Mouse (Mus musculus) kidney, adult 18-20 months (tissue): ENCODE measurements at regions not wholly inside any gene's neighbourhood (a gene's known extent, or its start where the extent isn't known, plus 50 kb on each side); places are given as distances from the start of the nearest gene placed in this dataset.
"Not testable (repeated sequence)": the region's sequence is repeated elsewhere in the genome, so short reads cannot be mapped to it uniquely, and the experiment has no call there.

Experiments
- DNase-seq: peaks from one replicate; pipeline ENCODE4 v3.0.0; 2021

- DNase-seq, result no peak
Measured at GRCm38 (mm10) chr10:117473471-117473870, 93.7 kb upstream of the Cpsf6 start.

DNA sequence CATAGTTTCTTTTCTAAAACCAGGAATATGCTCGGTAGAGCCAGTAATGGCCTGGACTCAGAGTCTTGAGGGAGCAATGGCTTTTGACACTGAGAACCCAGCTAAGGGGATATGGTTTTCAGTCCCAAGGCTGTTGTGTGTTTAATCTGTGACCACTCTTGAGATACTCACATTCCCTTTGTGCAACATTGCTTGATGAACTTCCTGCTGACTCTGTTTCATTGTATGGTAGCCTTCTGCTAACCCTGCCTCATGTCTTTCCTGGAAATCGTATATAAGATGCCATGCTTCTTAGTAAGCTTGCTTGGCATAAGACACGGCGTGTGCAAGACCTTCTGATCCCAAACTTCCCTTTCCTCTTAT lies 92.7 kb upstream of the Cpsf6 start:
- DNase-seq, result no peak

DNA sequence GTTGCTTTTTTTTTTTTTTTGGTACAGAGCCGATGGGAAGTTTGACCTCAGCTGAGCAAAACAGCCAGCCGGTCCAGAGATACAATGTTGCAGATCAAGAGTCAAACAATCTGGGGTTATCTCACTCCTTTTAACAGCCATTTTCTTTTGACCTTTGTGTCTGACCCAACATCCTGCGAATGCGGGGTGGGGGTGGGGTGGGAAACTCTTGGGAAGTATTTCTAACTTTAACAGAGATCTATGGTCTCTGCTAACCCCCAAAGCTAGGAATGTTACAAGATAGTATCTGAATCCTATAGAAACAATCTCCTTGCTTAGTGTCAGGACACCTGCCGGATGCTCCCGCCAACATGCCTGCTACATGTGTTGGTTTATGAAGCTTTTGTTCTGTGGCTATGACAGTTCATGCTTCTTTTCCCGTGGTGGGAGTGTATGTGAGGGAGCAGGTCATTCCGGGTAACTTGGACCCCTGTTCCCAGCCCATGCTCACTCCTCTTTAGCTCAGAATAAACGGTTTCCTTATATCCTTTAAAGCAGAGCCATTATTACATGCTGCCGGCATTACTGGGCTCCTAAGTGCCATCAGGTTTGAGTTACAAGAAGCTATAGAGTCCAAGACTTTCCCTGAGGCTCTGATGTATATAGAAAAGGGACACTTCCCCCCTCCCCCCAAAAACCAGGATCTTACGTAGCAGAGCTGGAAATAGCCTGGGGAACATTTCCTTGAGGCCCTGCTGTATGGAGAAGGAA lies 92.2 kb upstream of the Cpsf6 start:
- DNase-seq, result no peak

- DNase-seq, result no peak
Measured at GRCm38 (mm10) chr10:117471036-117471817, 91.4 kb upstream of the Cpsf6 start.

DNA sequence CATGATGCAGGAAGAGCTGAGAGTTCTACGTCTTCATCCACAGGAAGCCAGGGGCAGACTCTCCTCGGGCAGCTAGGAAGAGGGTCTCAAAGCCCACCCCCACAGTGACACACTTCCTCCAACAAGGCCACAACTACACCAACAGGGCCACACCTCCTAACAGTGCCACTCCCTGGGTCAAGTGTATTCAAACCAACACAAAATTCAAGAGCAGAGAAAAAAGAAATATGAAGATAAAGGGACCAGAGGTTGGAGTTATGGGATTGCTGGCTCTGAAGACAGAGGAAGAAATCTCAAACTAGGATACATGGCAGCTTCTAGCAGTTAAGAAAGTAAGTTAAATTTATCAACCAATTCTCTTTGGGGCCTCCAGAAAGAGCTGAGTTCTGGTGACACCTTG lies 90.7 kb upstream of the Cpsf6 start:
- DNase-seq, result no peak

GRCm38 (mm10) chr10:117469573-117470090 lies 89.8 kb upstream of the Cpsf6 start:
- DNase-seq, result no peak

GRCm38 (mm10) chr10:117468931-117469572 lies 89.2 kb upstream of the Cpsf6 start:
- no peak for DNase-seq

DNA sequence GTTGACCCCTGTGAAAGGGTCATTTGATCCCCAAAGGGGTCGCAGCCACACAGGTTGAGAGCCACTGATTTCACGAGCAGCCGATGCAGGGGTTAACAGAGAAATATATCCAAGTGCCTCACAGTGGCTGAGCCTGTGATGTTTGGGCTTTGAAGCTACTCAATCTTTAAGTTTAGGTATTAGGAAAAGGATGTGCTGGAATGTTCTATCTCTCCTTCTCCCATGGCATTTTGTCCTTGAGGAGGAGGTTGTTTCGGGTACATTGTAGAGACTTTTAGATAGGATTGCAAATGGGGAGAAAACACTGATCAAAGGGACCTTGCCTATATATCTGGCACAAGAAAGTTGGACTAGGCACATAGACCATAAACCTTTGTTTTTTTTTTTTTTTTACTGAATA lies 88.6 kb upstream of the Cpsf6 start:
- no peak for DNase-seq

GRCm38 (mm10) chr10:117467161-117467560 lies 87.3 kb upstream of the Cpsf6 start:
- no peak for DNase-seq

DNA sequence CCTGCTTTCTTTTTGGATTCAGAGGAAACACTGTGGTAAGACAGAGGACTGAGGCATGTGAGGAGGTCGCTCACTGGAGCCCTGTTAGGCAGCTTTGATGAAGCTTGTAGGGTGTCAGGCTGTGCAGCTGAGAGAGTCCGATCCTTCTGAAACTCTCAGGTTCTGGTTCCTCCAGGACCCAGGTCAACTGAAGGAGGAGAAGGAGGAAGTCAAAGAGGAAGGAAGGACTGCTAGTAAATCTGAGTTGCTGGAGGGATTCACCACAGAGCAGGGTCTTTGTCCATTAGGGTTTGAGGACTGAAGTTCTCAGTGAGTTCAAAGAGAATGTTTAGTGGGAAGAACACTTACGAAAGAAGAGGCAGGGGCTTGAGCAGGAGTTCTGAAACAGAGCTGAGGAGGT lies 86.6 kb upstream of the Cpsf6 start:
- no peak for DNase-seq

DNA sequence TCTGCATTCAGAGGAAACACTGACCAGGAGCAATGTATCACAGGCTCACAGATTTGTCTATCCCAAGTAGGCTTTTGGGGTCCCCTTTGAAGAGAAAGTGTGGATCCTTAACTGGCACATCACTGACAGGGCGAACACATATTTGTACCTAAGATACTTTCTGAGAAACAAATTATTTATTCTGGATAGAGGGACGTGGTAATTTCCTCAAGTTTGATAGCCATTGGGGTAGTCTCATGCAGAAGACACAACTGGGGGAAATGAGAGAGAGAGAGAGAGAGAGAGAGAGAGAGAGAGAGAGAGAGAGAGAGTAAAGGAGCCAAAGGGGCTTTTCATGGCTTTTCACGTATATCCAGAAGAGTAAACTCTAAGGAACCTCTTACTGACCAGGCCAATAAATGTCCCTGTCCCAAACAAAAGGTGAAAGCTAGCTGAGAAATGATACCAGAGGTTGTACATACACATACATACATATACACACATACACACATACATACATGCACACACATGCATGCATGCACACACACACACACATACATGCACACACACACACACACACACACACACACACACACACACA lies 85.9 kb upstream of the Cpsf6 start:
- DNase-seq, result no peak

GRCm38 (mm10) chr10:117465058-117465660 lies 85.3 kb upstream of the Cpsf6 start:
- no peak for DNase-seq

GRCm38 (mm10) chr10:117464331-117464730 lies 84.5 kb upstream of the Cpsf6 start:
- DNase-seq, result not testable (repeated sequence)

DNA sequence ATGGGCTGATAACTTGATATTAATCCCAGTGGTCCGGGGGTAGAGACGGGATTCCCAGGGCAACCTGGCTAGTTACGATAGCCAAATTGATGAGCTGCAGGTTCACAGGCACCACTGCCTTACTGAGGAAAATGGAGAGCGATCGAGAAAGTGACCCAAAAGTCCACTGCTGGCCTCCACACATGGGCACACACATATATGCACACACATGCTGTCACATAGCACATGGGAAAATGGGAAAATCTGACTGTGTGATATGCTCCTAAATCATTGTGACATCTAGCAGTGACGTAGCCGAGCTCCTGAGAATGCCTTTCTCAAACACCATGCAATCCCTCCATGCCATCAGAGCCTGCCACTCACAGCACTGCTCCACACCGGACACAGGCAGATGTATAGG lies 83.8 kb upstream of the Cpsf6 start:
- no peak for DNase-seq

DNA sequence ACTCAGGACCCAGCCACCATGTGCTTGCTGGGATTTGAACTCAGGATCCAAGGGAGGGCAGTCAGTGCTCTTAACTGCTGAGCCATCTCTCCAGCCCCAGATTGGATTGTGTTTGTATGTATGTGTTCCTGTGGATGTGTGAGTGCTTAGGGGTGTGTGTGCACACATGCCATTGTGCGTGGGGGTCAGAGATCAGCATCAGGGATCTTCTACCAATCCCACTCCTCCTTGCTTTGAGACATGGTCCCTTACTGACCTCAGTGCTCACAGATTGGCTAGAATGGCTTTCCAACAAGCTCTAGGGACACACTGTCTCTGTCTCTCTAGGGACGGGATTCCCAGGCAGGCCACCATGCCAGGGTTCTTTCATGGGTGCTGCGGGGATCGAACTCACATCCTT lies 83.1 kb upstream of the Cpsf6 start:
- no peak for DNase-seq

DNA sequence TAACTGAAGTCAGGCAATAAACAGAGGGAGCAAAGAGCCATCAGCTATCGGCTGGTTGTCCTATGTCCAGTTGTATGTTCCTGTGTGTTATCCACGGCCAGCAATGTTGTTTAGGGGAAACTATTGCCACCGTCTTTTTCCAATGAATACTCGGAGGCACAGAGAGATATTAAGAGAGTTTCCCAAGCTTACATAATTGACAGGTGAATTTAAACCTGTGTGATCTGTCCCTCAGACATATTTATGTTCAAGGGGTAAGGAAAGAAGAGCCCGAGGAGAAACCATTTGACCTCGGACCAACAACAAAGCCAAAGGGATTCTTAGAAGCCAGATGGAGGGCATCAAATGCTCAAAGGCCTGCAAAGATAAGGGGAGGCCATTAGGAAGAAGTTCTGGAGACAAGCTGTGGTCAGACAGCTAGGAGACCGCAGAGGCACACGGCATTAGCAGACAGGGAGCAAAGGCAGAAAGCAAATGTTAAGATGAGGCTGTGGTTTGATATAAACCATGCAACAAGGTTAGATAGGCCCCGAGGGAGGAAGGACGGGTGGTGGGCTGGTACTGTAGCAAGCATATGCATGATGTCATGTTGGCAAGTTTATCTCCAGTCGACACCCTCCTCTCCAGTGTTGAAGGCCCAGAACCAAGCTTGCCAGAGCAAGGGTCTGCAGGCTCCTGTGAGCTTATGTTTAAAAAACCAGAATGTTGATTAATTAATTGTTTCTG lies 82.1 kb upstream of the Cpsf6 start:
- no peak for DNase-seq

- no peak for DNase-seq
Measured at GRCm38 (mm10) chr10:117461261-117461660, 81.4 kb upstream of the Cpsf6 start.

- no peak for DNase-seq
Measured at GRCm38 (mm10) chr10:117460366-117460730, 80.5 kb upstream of the Cpsf6 start.

GRCm38 (mm10) chr10:117459651-117460365 lies 80.0 kb upstream of the Cpsf6 start:
- DNase-seq, result no peak

DNA sequence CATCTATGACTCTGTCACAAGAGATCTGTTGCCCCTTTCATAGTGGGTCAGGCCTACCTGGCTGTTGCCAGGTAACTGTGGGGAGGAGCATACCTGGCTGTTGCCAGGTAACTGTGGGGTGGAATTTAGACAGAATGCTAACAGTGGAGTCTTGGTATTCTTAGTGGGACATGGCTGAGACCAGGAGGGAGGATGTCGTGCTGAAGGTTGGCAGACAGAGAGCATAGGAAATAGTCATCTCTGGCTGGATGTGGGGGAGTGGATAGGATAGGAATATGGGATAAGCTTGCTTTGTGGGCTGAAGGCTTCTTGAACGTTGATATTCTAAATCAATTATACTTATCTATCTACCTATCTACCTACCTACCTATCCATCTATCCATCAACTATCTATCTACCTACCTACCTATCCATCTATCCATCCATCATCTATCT lies 79.2 kb upstream of the Cpsf6 start:
- no peak for DNase-seq

GRCm38 (mm10) chr10:117458271-117459040 lies 78.6 kb upstream of the Cpsf6 start:
- no peak for DNase-seq
